Mouse (Mus musculus) myocyte (in vitro differentiated cells): ENCODE measurements around the gene Slc4a3. TPM values are rescaled to one million over a fixed set of nuclear protein-coding genes. Genes with fewer than 3 reads are reported as not detected.

Source experiments
- H3K27me3 ChIP-seq: one replicate; pipeline ENCODE4 v1.6.1; 2011; ENCODE audit not compliant: control insufficient read depth, insufficient read depth, insufficient read length
- H3K36me3 ChIP-seq: one replicate; pipeline ENCODE4 v1.6.1; 2011; ENCODE audit not compliant: control insufficient read depth, insufficient read depth
- H3K4me2 ChIP-seq: one replicate; pipeline ENCODE4 v1.6.1; 2011; ENCODE audit warnings: low read depth, control low read depth
- H3K4me3 ChIP-seq: one replicate; pipeline ENCODE4 v1.5.1; 2011; ENCODE audit warnings: mild to moderate bottlenecking, control low read depth, moderate library complexity
- H3K79me2 ChIP-seq: one replicate; pipeline ENCODE4 v1.6.1; 2011; ENCODE audit not compliant: control insufficient read depth, insufficient read depth
- H3ac ChIP-seq: one replicate; pipeline ENCODE4 v1.6.1; 2011; ENCODE audit not compliant: control insufficient read depth, insufficient read length
- CEBPB ChIP-seq: IDR thresholded peaks from 2 replicates; pipeline ENCODE4 v1.6.1; 2011; ENCODE audit warnings: mild to moderate bottlenecking, moderate library complexity; ENCODE audit not compliant: poor library complexity, insufficient read depth, severe bottlenecking
- E2F4 ChIP-seq: IDR thresholded peaks from one replicate; pipeline ENCODE4 v1.6.1; 2011; ENCODE audit warnings: mild to moderate bottlenecking, control low read depth, moderate library complexity; ENCODE audit not compliant: insufficient read depth
- MAX ChIP-seq: IDR thresholded peaks from one replicate; pipeline ENCODE4 v1.6.1; 2011; ENCODE audit warnings: low read depth, mild to moderate bottlenecking, control low read depth
- MYOD1 ChIP-seq, 3 experiments: IDR thresholded peaks; one replicate each; pipeline ENCODE4 v1.6.1; 2011; ENCODE audit warnings: control low read depth in 2 of 3, low read depth in 2 of 3, mild to moderate bottlenecking in 2 of 3, moderate library complexity in 1 of 3; ENCODE audit not compliant: insufficient read length in 2 of 3, control insufficient read depth in 1 of 3
- MYOG ChIP-seq, 3 experiments: IDR thresholded peaks; one replicate each; pipeline ENCODE4 v1.6.1; 2011; ENCODE audit warnings: control low read depth in 2 of 3, low read depth in 2 of 3, mild to moderate bottlenecking in 2 of 3; ENCODE audit not compliant: insufficient read length in 2 of 3, control insufficient read depth in 1 of 3, insufficient read depth in 1 of 3
- POLR2A ChIP-seq: IDR thresholded peaks from one replicate; pipeline ENCODE4 v1.6.1; 2011; ENCODE audit warnings: low read depth, mild to moderate bottlenecking, control low read depth, moderate library complexity; ENCODE audit not compliant: insufficient read length
- POLR2AphosphoS2 ChIP-seq: IDR thresholded peaks from one replicate; pipeline ENCODE4 v1.6.1; 2011; ENCODE audit warnings: low read depth, control low read depth; ENCODE audit not compliant: insufficient read length
- REST ChIP-seq: IDR thresholded peaks from one replicate; pipeline ENCODE4 v1.6.1; 2011; ENCODE audit warnings: mild to moderate bottlenecking, control low read depth, moderate library complexity; ENCODE audit not compliant: insufficient read depth, insufficient read length
- SRF ChIP-seq: IDR thresholded peaks from one replicate; pipeline ENCODE4 v1.6.1; 2011; ENCODE audit warnings: low read depth; ENCODE audit not compliant: control insufficient read depth, insufficient read length
- TCF12 ChIP-seq: IDR thresholded peaks from one replicate; pipeline ENCODE4 v1.6.1; 2011; ENCODE audit warnings: mild to moderate bottlenecking, control low read depth; ENCODE audit not compliant: poor library complexity, insufficient read depth, severe bottlenecking
- TCF3 ChIP-seq: IDR thresholded peaks from one replicate; pipeline ENCODE4 v1.6.1; 2011; ENCODE audit warnings: low read depth, control low read depth; ENCODE audit not compliant: insufficient read length
- USF1 ChIP-seq: IDR thresholded peaks from one replicate; pipeline ENCODE4 v1.6.1; 2011; ENCODE audit warnings: low read depth, mild to moderate bottlenecking, control low read depth, moderate library complexity
- polyA plus RNA-seq: library from polyadenylated mRNA; unstranded; fragments of >200 nt; fragmentation: generic; extraction: Trizol; gene quantifications from one replicate; pipeline ENCODE4 v1.2.1, GENCODE M21; 2012; ENCODE audit warnings: missing spikeins

Gene Slc4a3
- polyA plus RNA-seq, 1 experiment = 48.6 TPM

DNA sequence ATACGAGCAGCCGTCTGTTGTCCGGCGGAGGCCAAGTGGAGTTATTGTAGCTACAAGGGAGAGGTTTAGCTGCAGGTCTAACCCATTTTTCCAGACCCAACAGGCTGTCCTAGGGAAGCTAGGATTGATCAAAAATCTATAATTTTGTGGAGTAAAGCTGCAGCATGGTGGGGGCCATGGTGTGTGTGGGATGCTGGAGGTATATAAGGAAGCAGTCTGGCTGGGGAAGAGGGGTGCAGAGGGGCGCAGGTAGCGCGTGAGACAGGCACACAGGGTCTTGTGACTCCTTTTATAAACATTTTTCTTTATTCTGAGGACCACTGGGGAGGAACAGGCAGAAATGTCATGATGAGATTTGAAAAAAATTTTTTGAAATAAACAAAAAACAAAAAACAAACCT lies 57.5 kb downstream of the Slc4a3 start:
- Histone ChIP-seq H3K79me2 (no peaks in the 10 kb centered on the region), H3K4me3 (no peak overlapping the region), H3K4me2 (no peak overlapping the region), H3ac (no peak overlapping the region), H3K27me3 (peaks cover 35% of the 10 kb centered on the region), H3K36me3 (no peaks in the 10 kb centered on the region)
- TF ChIP-seq MYOD1 (IDR thresholded peaks at IDR 0.05; ENCODE audit: control insufficient read depth in 1 of 3, insufficient read length in 2 of 3, low read depth in 2 of 3) (no peak), SRF (no peak), TCF12 (no peak), MAX (no peak), E2F4 (no peak), REST (no peak), MYOG (IDR thresholded peaks at IDR 0.05; ENCODE audit: control insufficient read depth in 1 of 3, insufficient read depth in 1 of 3, insufficient read length in 2 of 3, low read depth in 2 of 3) (no peak), POLR2A (no peak), CEBPB (no peak), POLR2AphosphoS2 (no peak), TCF3 (no peak), USF1 (no peak)

DNA sequence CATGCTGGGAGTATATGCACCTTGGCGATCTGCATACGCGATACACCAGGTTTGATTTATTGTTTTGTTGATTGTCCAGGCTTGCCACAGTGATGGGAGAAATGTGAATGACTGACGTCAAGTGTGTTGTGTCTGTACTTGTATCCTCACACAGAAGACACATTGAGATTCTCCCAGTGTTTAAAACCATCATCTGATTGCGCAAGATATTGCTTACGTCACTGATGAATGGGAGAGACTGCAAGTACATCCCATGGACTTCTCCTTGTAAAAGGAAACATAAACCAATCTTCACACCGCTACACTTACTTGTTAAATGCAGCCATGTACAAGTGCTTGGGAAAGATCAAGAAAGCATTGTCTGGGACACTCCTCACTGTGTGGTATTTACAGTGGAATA lies 62.2 kb downstream of the Slc4a3 start:
- Histone ChIP-seq H3K4me2 (no peak overlapping the region), H3ac (no peak overlapping the region), H3K27me3 (peaks cover 22% of the 10 kb centered on the region), H3K36me3 (no peaks in the 10 kb centered on the region), H3K4me3 (no peak overlapping the region), H3K79me2 (no peaks in the 10 kb centered on the region)
- no peak for TF ChIP-seq E2F4
- TF ChIP-seq CEBPB = peak; percentile 65

DNA sequence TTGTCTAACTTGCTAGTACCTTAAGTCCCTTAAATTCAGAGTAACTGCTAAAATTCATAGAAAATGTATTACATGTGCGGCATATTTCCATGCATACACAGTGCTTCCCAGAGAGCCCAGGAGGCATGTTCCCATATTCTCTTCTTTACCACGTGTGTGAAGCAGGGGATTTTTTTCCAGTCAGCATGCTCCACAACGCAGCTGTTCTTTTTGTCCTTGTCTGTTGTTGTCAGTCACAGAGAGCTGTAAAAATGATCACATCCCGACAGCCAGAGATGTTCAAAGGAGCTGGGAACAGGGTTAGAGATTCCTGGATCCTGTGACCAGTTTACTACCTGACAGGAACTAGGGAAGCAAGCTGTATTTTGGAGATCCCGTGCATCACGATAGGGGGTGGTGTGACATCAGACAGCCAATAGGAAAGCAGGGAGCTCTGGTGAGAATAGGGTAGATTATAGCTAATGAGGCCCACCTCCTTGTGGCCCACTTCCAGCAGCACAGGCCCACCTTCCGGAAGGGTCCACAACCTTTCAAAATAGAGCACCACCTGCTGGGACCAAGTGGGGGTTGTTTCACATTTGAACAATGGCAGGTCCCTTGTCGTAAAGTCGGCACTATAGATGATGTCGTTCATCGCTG lies 62.7 kb downstream of the Slc4a3 start:
- H3K27me3 ChIP-seq = peaks cover 17% of the 10 kb centered on the region
- no peak overlapping the region for H3ac ChIP-seq
- H3K4me2 ChIP-seq = peak overlapping the region; percentile 10
- no peaks in the 10 kb centered on the region for H3K36me3 ChIP-seq
- TF ChIP-seq CEBPB (no peak), POLR2A (no peak), MYOD1 (IDR thresholded peaks at IDR 0.05; ENCODE audit: control insufficient read depth in 1 of 3, insufficient read length in 2 of 3, low read depth in 2 of 3) (peak; percentile 52 to 73 (median 61)), TCF12 (peak; percentile 12), MAX (no peak), USF1 (no peak), MYOG (IDR thresholded peaks at IDR 0.05; ENCODE audit: control insufficient read depth in 1 of 3, insufficient read depth in 1 of 3, insufficient read length in 2 of 3, low read depth in 2 of 3) (peak in 1 of 3 experiments; percentile 14), TCF3 (no peak), E2F4 (no peak), SRF (no peak), REST (no peak), POLR2AphosphoS2 (no peak)
- no peak overlapping the region for H3K4me3 ChIP-seq
- H3K79me2 ChIP-seq = no peaks in the 10 kb centered on the region

DNA sequence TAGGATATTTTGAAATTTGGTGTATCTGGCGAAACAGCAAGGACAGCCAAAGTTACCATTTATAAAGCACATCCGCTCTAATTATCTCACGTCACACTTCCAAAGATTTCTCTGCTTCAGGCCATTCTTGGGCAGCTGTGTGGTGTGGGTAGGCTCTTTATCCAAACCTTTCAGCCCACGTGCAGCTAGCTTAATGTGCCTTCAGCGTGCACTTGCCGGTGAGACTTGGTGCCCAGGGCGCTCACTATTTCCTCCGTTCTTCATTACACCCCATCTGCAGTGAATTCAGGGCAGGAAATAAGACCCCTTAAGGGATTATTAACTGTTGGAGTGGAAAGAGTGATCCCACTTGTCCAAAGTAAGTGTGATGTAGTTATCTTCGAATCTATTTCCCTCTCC lies 63.2 kb downstream of the Slc4a3 start:
- H3K36me3 ChIP-seq = no peaks in the 10 kb centered on the region
- H3K27me3 ChIP-seq = peaks cover 16% of the 10 kb centered on the region
- H3K4me3 ChIP-seq = no peak overlapping the region
- TF ChIP-seq E2F4 (no peak), TCF3 (no peak), SRF (no peak), MYOG (IDR thresholded peaks at IDR 0.05; ENCODE audit: control insufficient read depth in 1 of 3, insufficient read depth in 1 of 3, insufficient read length in 2 of 3, low read depth in 2 of 3) (no peak), POLR2AphosphoS2 (no peak), MAX (no peak), POLR2A (no peak), REST (no peak), USF1 (no peak), CEBPB (no peak), TCF12 (no peak), MYOD1 (IDR thresholded peaks at IDR 0.05; ENCODE audit: control insufficient read depth in 1 of 3, insufficient read length in 2 of 3, low read depth in 2 of 3) (no peak)
- H3ac ChIP-seq = no peak overlapping the region
- no peaks in the 10 kb centered on the region for H3K79me2 ChIP-seq
- peak overlapping the region; percentile 10 for H3K4me2 ChIP-seq

DNA sequence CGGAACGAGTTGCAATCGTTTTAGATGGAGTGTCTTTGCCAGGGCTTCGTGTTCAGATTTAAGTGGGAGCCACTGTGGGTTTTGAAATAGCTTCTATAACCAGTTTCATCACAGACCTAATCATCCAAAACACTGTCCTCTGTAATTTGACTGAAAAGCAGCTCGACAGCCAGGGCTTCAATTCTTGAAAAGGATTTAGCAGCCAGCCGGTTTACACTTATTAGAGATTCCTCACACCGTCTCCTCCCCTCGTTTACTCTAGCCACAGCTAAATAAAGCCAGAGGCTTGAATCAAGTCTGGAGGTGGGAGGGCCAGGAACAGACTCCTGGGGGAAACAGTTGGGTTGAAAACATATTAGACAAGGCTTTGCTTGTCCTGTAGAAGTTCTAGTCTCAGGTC lies 64.5 kb downstream of the Slc4a3 start:
- no peak overlapping the region for H3ac ChIP-seq
- TF ChIP-seq E2F4 (no peak), POLR2AphosphoS2 (no peak), MYOD1 (IDR thresholded peaks at IDR 0.05; ENCODE audit: control insufficient read depth in 1 of 3, insufficient read length in 2 of 3, low read depth in 2 of 3) (no peak), TCF3 (no peak)
- H3K36me3 ChIP-seq = no peaks in the 10 kb centered on the region
- H3K27me3 ChIP-seq = peaks cover 9% of the 10 kb centered on the region
- H3K4me2 ChIP-seq = no peak overlapping the region
- no peak overlapping the region for H3K4me3 ChIP-seq
- H3K79me2 ChIP-seq = no peaks in the 10 kb centered on the region

Other genes starting within 250 kb of the Slc4a3 start
- gene Dnpep, start 228.3 kb upstream of the Slc4a3 start, polyA plus RNA-seq = 170 TPM
- 2,193 TPM for gene Des, start 185.9 kb upstream of the Slc4a3 start, polyA plus RNA-seq
- gene Speg, start 171.0 kb upstream of the Slc4a3 start, polyA plus RNA-seq = 42.3 TPM
- gene Gmppa, start 110.3 kb upstream of the Slc4a3 start, polyA plus RNA-seq = 106 TPM
- gene Asic4, start 95.8 kb upstream of the Slc4a3 start, polyA plus RNA-seq = 0.28 TPM
- 52.1 TPM for gene Chpf, start 67.0 kb upstream of the Slc4a3 start, polyA plus RNA-seq
- gene Tmem198, start 66.7 kb upstream of the Slc4a3 start, polyA plus RNA-seq = 0.78 TPM
- gene Obsl1, start 39.8 kb upstream of the Slc4a3 start, polyA plus RNA-seq = 148 TPM
- gene Inha, start 39.2 kb upstream of the Slc4a3 start, polyA plus RNA-seq = 4.7 TPM
- 33.3 TPM for gene Stk11ip, start 24.7 kb upstream of the Slc4a3 start, polyA plus RNA-seq